Mouse (Mus musculus): ENCODE results near the gene Gria1.

The Gria1 gene

GRCm38 (mm10) chr11:57011024-57011690, at the start of gene Gria1:
Gene Gria1, plus strand, starts transcription at chr11:57011387.
- DNase-seq = no peak

GRCm38 (mm10) chr11:56961751-56962150, 49.4 kb upstream of the Gria1 start:
- no peak for DNase-seq

GRCm38 (mm10) chr11:56972814-56973213, 38.4 kb upstream of the Gria1 start:
- no peak for DNase-seq

- DNase-seq = no peak
These were observed 26.7 kb upstream of the Gria1 start for GRCm38 (mm10) chr11:56984321-56985000.

- DNase-seq = no peak
These were observed 25.7 kb upstream of the Gria1 start for GRCm38 (mm10) chr11:56985457-56985856.

GRCm38 (mm10) chr11:56999601-57000001, 11.6 kb upstream of the Gria1 start:
- peak in 1 of 2 experiments; percentile 8 for DNase-seq

- no peak for DNase-seq
These were observed 6.6 kb upstream of the Gria1 start for GRCm38 (mm10) chr11:57004611-57005010.

- DNase-seq = no peak
These were observed 5.8 kb upstream of the Gria1 start for GRCm38 (mm10) chr11:57005341-57005740.

GRCm38 (mm10) chr11:57007790-57008189, 3.4 kb upstream of the Gria1 start:
- DNase-seq = no peak

GRCm38 (mm10) chr11:57010611-57011010, 576 bp upstream of the Gria1 start:
- DNase-seq = no peak

- DNase-seq = no peak
These were observed 478 bp downstream of the Gria1 start for GRCm38 (mm10) chr11:57011691-57012039.

GRCm38 (mm10) chr11:57012287-57012921, 1.2 kb downstream of the Gria1 start:
- DNase-seq = no peak

- DNase-seq = no peak
These were observed 2.4 kb downstream of the Gria1 start for GRCm38 (mm10) chr11:57013464-57014190.

GRCm38 (mm10) chr11:57014396-57014795, 3.2 kb downstream of the Gria1 start:
- DNase-seq = no peak

- no peak for DNase-seq
These were observed 7.3 kb downstream of the Gria1 start for GRCm38 (mm10) chr11:57018536-57018935.

- DNase-seq = no peak
These were observed 11.2 kb downstream of the Gria1 start for GRCm38 (mm10) chr11:57022400-57022799.

- DNase-seq = no peak
These were observed 19.3 kb downstream of the Gria1 start for GRCm38 (mm10) chr11:57030448-57030847.

- DNase-seq = no peak
These were observed 27.6 kb downstream of the Gria1 start for GRCm38 (mm10) chr11:57038807-57039206.

GRCm38 (mm10) chr11:57039306-57039705, 28.1 kb downstream of the Gria1 start:
- no peak for DNase-seq

- DNase-seq = no peak
These were observed 30.9 kb downstream of the Gria1 start for GRCm38 (mm10) chr11:57042057-57042456.

GRCm38 (mm10) chr11:57044146-57044545, 33.0 kb downstream of the Gria1 start:
- DNase-seq = no peak

- DNase-seq = peak; percentile 17 to 63
These were observed 40.7 kb downstream of the Gria1 start for GRCm38 (mm10) chr11:57051666-57052562.
